Mouse (Mus musculus): ENCODE measurements at regions not wholly inside any gene's neighbourhood (a gene's known extent, or its start where the extent isn't known, plus 50 kb on each side); places are given as distances from the start of the nearest gene placed in this dataset.

DNA sequence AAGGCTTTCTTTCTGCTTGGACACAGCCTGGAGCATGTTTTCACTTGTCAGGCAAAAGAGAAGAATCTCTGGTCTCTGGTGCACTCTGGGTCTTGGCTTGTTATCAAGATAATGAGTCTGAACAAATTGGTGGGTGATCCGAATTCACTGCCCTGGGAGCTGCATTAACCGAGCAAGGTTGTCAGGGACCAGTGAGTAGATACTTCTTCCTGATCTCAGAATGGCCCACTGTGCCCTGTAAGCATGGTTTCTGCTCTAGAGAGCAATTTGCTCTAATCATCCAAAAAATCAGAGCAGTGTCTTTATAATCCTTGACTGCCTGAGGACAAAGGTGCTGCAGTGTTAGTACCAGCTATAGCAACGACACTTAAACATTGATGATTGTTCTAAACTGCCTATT is 97.2 kb upstream of the 1500015O10Rik start:
- peak; percentile 57 for DNase-seq

DNA sequence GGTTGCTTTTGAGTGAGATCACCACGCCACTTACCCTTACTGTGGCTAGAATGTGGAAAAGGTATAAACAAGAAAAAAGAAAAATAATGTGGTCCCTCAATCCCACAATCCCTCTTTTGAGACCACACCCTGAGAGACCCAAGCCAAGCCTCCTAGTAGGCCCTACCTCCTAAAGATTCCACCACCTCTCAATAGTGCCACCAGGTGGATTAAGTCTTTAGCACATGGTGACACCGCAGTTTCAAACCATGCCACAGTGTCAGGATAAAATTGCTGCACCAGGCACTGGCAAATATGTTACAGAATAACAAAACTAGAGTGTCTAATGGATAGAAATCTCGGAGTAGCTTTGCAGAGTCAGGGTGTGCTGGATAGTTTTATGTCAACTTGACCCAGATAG is 94.7 kb upstream of the 1500015O10Rik start:
- DNase-seq = peak; percentile 45

DNA sequence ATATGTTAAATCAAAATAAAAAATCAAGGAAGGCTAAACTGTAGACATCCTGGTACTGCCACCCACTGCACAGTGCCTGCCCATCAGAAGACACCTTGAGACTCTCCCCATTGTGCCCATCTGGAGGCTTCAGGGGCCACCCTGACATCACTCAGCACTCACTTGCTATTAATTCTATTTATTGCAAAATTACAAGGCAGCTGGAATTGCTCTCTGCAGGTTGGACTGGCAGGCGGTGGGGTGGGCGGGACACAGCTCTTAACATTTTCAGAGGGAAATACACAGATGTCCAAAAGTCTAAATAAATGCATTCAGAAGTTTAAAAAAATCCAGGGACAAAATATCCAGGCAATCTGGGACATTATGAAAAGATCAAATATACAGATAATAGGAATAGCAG is 92.4 kb upstream of the 1500015O10Rik start:
- DNase-seq = no peak

DNA sequence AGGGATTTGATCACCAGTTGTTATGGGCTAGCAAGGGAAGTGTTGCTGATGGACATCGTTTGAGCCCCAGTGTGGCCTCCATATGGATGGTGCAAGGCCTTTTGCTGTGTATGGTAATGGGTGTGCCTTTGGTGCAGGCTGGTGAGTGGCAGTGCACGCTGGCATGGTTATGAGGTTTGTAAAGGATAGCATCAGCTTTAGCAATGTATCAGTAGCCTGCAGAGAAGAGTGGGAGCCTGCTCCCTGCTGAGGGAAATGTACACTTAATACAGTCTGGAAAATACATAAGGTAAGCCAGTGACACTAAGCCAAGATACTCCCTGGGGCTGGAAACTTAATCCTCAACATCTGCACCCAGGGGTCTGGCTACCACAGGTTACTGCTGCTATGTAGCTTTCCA is 58.4 kb upstream of the 1500015O10Rik start:
- DNase-seq = no peak

All from retina, postnatal 1 day (tissue).